Mouse (Mus musculus) cortical plate, adult 2 months (tissue): ENCODE measurements around the gene Prrc2b.

Source experiments
- CTCF ChIP-seq: fragments of 200-500 bp; IDR thresholded peaks from 2 replicates; pipeline ENCODE4 v1.5.1; 2011; ENCODE audit warnings: mild to moderate bottlenecking, control low read depth, low read length; ENCODE audit not compliant: insufficient read depth; ENCODE audit errors: extremely low read depth
- POLR2A ChIP-seq: fragments of 200-500 bp; IDR thresholded peaks from 2 replicates; pipeline ENCODE4 v1.6.1; 2011; ENCODE audit warnings: mild to moderate bottlenecking, low read length, control low read depth; ENCODE audit not compliant: insufficient read depth; ENCODE audit errors: extremely low read depth

DNA sequence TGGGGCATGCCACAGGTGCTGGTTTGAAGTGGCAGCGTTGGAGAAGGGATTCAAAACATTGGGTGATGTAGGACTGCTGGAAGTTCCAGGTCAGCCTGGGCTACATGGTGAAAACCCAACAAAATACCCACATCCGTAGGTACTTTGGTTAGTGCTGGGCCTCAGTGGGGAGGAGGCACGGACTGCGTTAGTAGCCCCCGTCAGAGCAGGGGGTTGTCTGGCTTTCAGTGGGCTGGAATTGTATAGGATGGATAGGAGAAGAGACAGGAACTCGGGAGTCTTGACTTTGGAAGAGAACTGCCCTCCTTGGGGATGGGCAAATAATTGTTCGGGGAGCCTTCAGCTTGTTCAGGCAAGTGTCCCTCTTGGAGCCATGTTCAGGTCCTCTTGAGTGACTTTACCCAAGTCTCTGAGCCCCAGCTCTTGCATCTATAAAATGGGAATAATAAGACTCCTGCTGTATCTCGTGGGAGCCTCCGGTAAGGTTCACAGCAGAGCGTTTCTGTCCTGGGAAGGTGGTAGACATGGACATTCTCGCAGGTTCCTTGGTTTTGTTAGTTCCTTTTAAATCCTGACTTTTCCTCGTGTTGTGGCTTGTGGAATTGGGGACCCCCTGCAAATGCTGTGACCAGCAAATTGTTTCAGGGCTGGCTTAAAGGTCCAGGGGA is 1.6 kb downstream of the Prrc2b start:
- no peak for TF ChIP-seq POLR2A
- TF ChIP-seq CTCF = no peak
